Mouse (Mus musculus): Measurements from ENCODE around the gene Slc38a8. TPM values are rescaled to one million over a fixed set of nuclear protein-coding genes. Genes with fewer than 3 reads are reported as not detected.

Slc38a8 gene
- polyA plus RNA-seq, 1 experiment: not detected

DNA sequence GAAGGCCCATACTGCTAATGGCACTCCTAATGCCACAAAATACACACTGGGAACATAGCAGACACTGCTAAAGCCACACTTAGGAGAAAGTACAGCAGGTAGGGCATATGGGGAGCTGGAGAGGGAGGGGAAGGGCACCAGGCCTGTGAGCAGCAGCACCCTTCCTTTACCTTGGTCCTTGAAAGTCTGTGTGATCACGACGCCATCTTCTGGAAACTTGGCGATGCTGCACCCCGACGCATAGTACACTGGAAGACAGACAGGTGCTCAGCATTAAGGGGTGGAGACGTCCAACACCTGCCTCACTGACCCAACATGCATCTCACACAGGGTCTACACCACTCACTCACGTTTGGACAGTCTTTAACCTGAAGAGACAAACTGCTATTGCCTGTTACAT is 18.6 kb upstream of the Slc38a8 start:
- H3K36me3 ChIP-seq (replicated peaks; ENCODE audit: low read length): peaks cover 97% of the 10 kb centered on the region
- H3K9me3 ChIP-seq: no peaks in the 10 kb centered on the region
- H3K4me1 ChIP-seq: peaks cover 14% of the 10 kb centered on the region
- no peaks in the 10 kb centered on the region for H3K27me3 ChIP-seq (replicated peaks)
- no peak for TF ChIP-seq GATA1 (IDR thresholded peaks at IDR 0.05; ENCODE audit: borderline replicate concordance, low read length)
- TF ChIP-seq FLI1 (IDR thresholded peaks at IDR 0.05; ENCODE audit: low read length): no peak
- peak overlapping the region; percentile 38 for H3K4me3 ChIP-seq (replicated peaks)

DNA sequence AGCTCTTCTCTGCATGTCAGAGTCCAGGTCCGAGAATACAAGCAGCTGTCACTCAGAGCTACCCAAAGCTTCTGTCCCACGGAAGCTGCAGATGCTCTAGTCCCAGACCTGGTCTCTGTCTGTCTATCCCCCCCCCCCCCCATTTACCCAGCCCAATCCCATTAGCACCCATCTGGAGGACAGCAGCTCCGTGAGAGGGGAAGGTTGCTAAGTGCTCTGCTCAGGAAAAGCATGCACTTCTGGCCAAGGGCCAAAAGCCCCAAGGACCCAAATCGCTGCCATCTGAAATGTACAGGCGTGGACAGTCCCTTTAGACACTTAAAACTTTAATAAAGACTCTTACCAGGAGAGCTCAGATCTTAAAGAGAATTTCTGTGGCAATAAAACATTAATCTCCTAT is 15.2 kb upstream of the Slc38a8 start:
- Histone ChIP-seq H3K36me3 (replicated peaks; ENCODE audit: low read length) (peaks cover 99% of the 10 kb centered on the region), H3K9me3 (no peaks in the 10 kb centered on the region), H3K27me3 (replicated peaks) (no peaks in the 10 kb centered on the region), H3K4me1 (peaks cover 11% of the 10 kb centered on the region), H3K4me3 (replicated peaks) (no peak overlapping the region)
- TF ChIP-seq GATA1 (IDR thresholded peaks at IDR 0.05; ENCODE audit: borderline replicate concordance, low read length): no peak
- no peak for TF ChIP-seq FLI1 (IDR thresholded peaks at IDR 0.05; ENCODE audit: low read length)

DNA sequence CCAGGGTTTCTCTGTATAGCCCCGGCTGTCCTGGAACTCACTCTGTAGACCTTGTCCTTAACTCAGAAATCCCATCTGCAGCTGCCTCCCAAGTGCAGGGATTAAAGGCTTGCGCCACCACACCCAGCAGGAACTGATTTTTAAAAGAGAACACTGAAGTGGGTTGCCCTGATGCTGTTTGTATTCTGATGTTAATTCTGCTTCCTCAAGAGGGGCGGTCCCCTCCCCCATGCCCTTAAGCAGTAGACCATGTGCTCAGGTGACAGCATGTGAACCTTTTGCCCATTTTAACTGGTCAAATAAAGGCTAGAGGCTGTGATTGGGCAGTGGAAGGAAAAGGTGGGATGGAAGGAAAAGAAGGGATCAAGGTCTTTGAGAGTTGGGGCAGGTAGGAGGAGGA is 14.3 kb upstream of the Slc38a8 start:
- Histone ChIP-seq H3K27me3 (replicated peaks) (no peaks in the 10 kb centered on the region), H3K4me3 (replicated peaks) (no peak overlapping the region), H3K9me3 (no peaks in the 10 kb centered on the region), H3K4me1 (peaks cover 11% of the 10 kb centered on the region), H3K36me3 (replicated peaks; ENCODE audit: low read length) (peaks cover 99% of the 10 kb centered on the region)
- TF ChIP-seq FLI1 (IDR thresholded peaks at IDR 0.05; ENCODE audit: low read length) (no peak), GATA1 (IDR thresholded peaks at IDR 0.05; ENCODE audit: borderline replicate concordance, low read length) (no peak)

DNA sequence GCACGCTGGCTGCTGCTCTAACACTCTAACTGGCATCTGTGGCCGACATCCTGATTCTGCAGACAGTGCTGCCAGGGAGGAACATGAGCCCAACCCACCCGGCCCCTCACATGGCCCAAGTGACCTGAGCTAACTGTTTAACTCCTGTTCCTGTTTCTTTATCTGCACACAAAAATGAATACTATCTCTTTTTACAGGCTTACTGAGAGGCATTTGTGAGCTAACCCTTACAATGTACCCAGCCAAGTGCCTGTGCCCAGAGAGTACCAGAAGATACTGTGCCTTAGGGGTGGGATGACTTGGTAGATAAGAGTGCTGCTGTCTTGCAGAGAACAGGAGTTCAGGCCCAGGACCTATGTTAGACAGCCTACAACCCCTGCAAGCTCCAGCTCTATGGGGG is 13.4 kb upstream of the Slc38a8 start:
- peaks cover 7% of the 10 kb centered on the region for H3K4me1 ChIP-seq
- H3K4me3 ChIP-seq (replicated peaks): no peak overlapping the region
- peaks cover 99% of the 10 kb centered on the region for H3K36me3 ChIP-seq (replicated peaks; ENCODE audit: low read length)
- TF ChIP-seq GATA1 (IDR thresholded peaks at IDR 0.05; ENCODE audit: borderline replicate concordance, low read length) (no peak), FLI1 (IDR thresholded peaks at IDR 0.05; ENCODE audit: low read length) (no peak)
- H3K9me3 ChIP-seq: no peaks in the 10 kb centered on the region
- no peaks in the 10 kb centered on the region for H3K27me3 ChIP-seq (replicated peaks)

DNA sequence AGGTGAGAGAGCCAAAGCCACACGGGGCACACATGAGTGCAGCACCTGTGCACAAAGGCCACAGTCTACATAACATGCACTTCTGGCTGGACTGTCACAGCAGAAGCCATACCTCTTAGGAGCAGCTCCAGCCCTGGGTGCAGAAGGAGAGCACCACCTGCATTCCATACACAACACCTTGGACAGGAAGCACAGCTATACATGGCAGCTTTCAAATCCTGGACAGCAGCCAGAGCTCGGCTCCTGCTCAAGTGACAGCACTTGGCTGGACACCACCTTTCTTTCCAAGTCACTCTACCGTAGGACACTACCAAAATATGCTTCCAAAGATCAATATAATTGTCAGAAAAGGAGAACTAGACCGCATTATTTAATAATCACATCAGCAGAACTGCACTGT is 11.9 kb upstream of the Slc38a8 start:
- TF ChIP-seq FLI1 (IDR thresholded peaks at IDR 0.05; ENCODE audit: low read length): no peak
- TF ChIP-seq GATA1 (IDR thresholded peaks at IDR 0.05; ENCODE audit: borderline replicate concordance, low read length): no peak
- no peaks in the 10 kb centered on the region for H3K4me1 ChIP-seq
- no peaks in the 10 kb centered on the region for H3K27me3 ChIP-seq (replicated peaks)
- no peaks in the 10 kb centered on the region for H3K9me3 ChIP-seq
- H3K36me3 ChIP-seq (replicated peaks; ENCODE audit: low read length): peaks cover 99% of the 10 kb centered on the region
- no peak overlapping the region for H3K4me3 ChIP-seq (replicated peaks)

DNA sequence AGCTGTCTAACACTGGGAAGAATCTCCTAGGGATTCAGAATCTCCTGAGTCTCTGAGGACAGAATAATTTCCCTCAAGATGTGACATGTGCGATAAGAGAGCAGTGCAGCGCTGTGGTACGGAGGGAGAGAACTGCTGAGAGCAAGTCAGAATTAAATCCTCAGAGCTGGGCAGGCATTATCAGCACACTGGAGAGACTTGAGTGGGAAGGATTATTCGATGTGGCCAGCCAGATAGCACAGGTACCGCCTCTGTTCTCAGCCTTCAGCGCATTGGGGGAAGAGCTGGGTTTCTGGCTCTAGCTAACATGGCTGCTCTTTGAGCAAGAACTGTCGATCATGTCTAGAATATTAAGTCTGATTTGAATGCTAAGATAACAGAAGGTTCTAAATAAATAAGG is 10.2 kb upstream of the Slc38a8 start:
- H3K4me3 ChIP-seq (replicated peaks): no peak overlapping the region
- TF ChIP-seq GATA1 (IDR thresholded peaks at IDR 0.05; ENCODE audit: borderline replicate concordance, low read length) (no peak), FLI1 (IDR thresholded peaks at IDR 0.05; ENCODE audit: low read length) (no peak)
- H3K36me3 ChIP-seq (replicated peaks; ENCODE audit: low read length): peaks cover 97% of the 10 kb centered on the region
- no peaks in the 10 kb centered on the region for H3K27me3 ChIP-seq (replicated peaks)
- H3K9me3 ChIP-seq: no peaks in the 10 kb centered on the region
- H3K4me1 ChIP-seq: no peaks in the 10 kb centered on the region

DNA sequence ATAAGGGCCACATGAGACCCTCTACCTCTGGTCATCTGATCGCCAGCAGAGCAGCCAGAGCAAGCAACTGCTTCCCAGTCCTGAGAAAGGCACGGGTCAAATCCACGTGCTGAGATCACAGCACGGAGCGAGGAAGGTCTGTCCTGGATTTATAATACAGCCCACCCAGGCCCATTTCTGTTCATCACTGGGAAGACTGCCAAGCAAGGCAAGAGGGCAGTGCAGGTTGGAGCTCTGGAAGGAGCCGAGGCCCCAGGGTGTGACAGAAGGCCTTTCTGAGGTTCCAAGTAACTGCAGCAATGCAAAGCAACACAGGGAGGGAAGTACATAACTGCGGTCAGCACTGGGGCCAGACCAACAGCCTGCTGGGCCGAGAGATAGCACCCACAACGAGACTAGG is 9.0 kb upstream of the Slc38a8 start:
- Histone ChIP-seq H3K4me1 (peaks cover 11% of the 10 kb centered on the region), H3K36me3 (replicated peaks; ENCODE audit: low read length) (peaks cover 97% of the 10 kb centered on the region), H3K27me3 (replicated peaks) (no peaks in the 10 kb centered on the region), H3K9me3 (no peaks in the 10 kb centered on the region), H3K4me3 (replicated peaks) (no peak overlapping the region)
- no peak for TF ChIP-seq GATA1 (IDR thresholded peaks at IDR 0.05; ENCODE audit: borderline replicate concordance, low read length)

DNA sequence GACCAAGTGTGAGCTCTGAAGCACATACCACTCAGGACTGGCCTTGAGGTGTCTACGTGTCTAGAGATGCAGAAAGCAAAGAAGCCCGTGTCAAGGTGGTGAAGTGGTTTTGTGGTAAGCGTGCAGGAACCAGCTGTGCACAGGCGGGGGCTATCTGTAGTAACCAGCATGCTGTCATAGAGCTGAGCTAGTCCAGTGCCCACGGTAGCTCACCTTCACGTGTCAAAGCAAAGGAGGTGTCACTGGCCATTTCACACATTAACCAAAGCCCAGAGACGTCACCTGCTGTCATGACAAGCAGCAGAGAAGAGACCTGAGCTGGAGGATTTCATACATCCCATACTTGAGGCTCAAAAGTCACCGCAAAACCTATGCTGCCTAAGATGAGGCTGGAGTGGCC is 4.6 kb upstream of the Slc38a8 start:
- Histone ChIP-seq H3K9me3 (no peaks in the 10 kb centered on the region), H3K4me3 (replicated peaks) (no peak overlapping the region), H3K27me3 (replicated peaks) (peaks cover 22% of the 10 kb centered on the region), H3K4me1 (peaks cover 22% of the 10 kb centered on the region), H3K36me3 (replicated peaks; ENCODE audit: low read length) (peaks cover 64% of the 10 kb centered on the region)
- TF ChIP-seq GATA1 (IDR thresholded peaks at IDR 0.05; ENCODE audit: borderline replicate concordance, low read length): no peak
- no peak for TF ChIP-seq FLI1 (IDR thresholded peaks at IDR 0.05; ENCODE audit: low read length)

DNA sequence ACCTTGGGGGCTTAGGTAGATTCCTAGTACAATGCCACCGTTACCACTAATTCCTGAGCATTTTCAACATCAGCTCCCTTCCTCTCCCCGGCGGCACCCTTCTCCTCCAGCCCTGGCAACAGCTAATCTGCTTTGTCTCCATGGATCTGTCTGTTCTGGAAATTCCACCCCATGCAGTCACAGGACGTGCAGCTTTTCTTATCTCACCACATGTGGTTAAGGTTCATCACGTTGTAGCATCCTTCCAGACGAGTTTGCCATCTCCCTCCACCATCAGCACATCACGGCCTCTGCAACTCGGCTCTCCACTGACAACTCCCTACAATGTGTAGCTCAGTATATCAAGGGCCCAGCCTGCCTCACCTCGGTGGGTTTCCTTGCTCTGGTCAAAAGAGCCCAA is 4.0 kb upstream of the Slc38a8 start:
- peaks cover 27% of the 10 kb centered on the region for H3K27me3 ChIP-seq (replicated peaks)
- H3K4me1 ChIP-seq: peaks cover 22% of the 10 kb centered on the region
- peaks cover 58% of the 10 kb centered on the region for H3K36me3 ChIP-seq (replicated peaks; ENCODE audit: low read length)
- no peak for TF ChIP-seq FLI1 (IDR thresholded peaks at IDR 0.05; ENCODE audit: low read length)
- H3K9me3 ChIP-seq: no peaks in the 10 kb centered on the region
- H3K4me3 ChIP-seq (replicated peaks): no peak overlapping the region

DNA sequence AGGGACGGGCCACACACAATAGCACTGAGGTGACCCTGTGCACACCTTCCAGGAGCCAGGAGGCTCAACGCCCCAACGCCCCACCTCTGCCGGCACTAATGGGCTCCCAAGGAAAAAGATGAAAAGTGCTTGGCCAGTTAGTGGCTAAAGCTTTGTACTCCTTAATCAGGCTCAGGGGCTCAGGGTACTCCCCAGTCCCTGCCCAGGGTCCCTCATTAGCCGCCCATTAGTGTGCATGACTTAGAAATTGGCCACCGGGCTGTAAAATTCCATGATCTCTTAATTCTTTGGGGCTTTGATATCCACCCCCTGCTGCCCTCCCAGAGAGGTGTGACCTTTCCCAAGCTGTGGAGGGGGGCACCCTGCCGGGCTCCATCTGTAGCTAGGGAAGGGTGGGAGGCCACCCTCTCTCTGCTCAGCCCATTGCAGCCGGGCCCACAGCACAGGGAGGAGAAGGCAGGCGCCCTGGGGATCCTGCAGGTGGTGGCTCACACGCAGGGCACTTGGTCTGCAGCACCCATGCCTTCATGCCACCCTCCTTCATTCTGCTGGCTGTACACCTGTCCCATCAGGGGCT is 1.8 kb upstream of the Slc38a8 start:
- no peak for TF ChIP-seq GATA1 (IDR thresholded peaks at IDR 0.05; ENCODE audit: borderline replicate concordance, low read length)
- TF ChIP-seq FLI1 (IDR thresholded peaks at IDR 0.05; ENCODE audit: low read length): no peak
- H3K4me3 ChIP-seq (replicated peaks): no peak overlapping the region
- H3K36me3 ChIP-seq (replicated peaks; ENCODE audit: low read length): peaks cover 36% of the 10 kb centered on the region
- H3K4me1 ChIP-seq: peaks cover 26% of the 10 kb centered on the region
- H3K27me3 ChIP-seq (replicated peaks): peaks cover 41% of the 10 kb centered on the region
- no peaks in the 10 kb centered on the region for H3K9me3 ChIP-seq

DNA sequence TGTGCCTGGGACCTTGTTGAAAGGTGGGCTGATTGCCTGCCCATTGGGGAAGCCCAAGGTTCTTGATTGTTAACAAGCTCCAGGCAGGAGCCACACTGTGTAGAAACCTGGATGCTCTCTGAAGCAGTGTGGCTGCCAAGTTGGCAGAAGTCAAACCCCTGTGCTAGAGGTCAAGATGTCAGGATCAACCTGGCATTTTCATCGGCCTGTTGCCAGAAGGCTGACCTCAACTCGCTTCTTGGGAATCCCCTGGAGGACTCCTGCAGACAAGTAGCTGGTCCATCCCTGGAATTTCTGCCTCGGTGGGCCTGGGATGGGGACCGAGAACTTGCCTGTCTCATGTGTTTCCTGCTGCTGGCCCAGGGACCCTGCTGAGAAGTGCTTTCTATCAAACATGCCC is 613 bp upstream of the Slc38a8 start:
- Histone ChIP-seq H3K36me3 (replicated peaks; ENCODE audit: low read length) (peaks cover 26% of the 10 kb centered on the region), H3K4me1 (peaks cover 26% of the 10 kb centered on the region), H3K27me3 (replicated peaks) (peaks cover 46% of the 10 kb centered on the region), H3K9me3 (no peaks in the 10 kb centered on the region), H3K4me3 (replicated peaks) (no peak overlapping the region)
- TF ChIP-seq FLI1 (IDR thresholded peaks at IDR 0.05; ENCODE audit: low read length): no peak

Data from megakaryocyte, embryonic 14.5 days (primary cell).